In genomic region chr14:114374847-114375246, GRCm38 (mm10) we compare ENCODE assay signal across 24 mouse cellular contexts.
"Had no signal": no experiment of that assay in that cellular context is flagged by ENCODE, and none has a peak within 500 bp of the region (broad histone marks: within the 10 kb centered on the region; RNA-seq: fewer than 3 reads in every experiment).

No protein-coding gene starts in this region.

- H3K9ac ChIP-seq: embryonic facial prominence, embryonic 12.5 days; embryonic facial prominence, embryonic 13.5 days; embryonic facial prominence, embryonic 15.5 days; forebrain, embryonic 12.5 days; forebrain, embryonic 13.5 days; forebrain, embryonic 15.5 days; forebrain, postnatal 0 days had no signal

- H3K9me3 ChIP-seq: embryonic facial prominence, embryonic 10.5 days; embryonic facial prominence, embryonic 12.5 days; embryonic facial prominence, embryonic 13.5 days; embryonic facial prominence, embryonic 15.5 days; forebrain, embryonic 10.5 days; forebrain, embryonic 12.5 days; forebrain, embryonic 13.5 days; forebrain, embryonic 15.5 days; heart, embryonic 10.5 days had no signal

- H3K4me1 ChIP-seq: embryonic facial prominence, embryonic 10.5 days; embryonic facial prominence, embryonic 12.5 days; embryonic facial prominence, embryonic 13.5 days; embryonic facial prominence, embryonic 15.5 days; forebrain, embryonic 10.5 days; forebrain, embryonic 12.5 days; forebrain, embryonic 13.5 days; forebrain, embryonic 15.5 days; heart, embryonic 10.5 days had no signal

- H3K27me3 ChIP-seq: embryonic facial prominence, embryonic 12.5 days; embryonic facial prominence, embryonic 13.5 days; embryonic facial prominence, embryonic 15.5 days; forebrain, embryonic 12.5 days; forebrain, embryonic 13.5 days; forebrain, embryonic 15.5 days had no signal

- H3K27ac ChIP-seq: embryonic facial prominence, embryonic 10.5 days; embryonic facial prominence, embryonic 12.5 days; embryonic facial prominence, embryonic 13.5 days; embryonic facial prominence, embryonic 15.5 days; forebrain, embryonic 10.5 days; forebrain, embryonic 12.5 days; forebrain, embryonic 13.5 days; forebrain, embryonic 15.5 days; gastrocnemius, adult 2 months; heart, adult 2 months; heart, embryonic 10.5 days had no signal

- H3K36me3 ChIP-seq: embryonic facial prominence, embryonic 10.5 days; embryonic facial prominence, embryonic 12.5 days; embryonic facial prominence, embryonic 13.5 days; embryonic facial prominence, embryonic 15.5 days; forebrain, embryonic 10.5 days; forebrain, embryonic 12.5 days; forebrain, embryonic 15.5 days; heart, embryonic 10.5 days had no signal

- H3K4me3 ChIP-seq: embryonic facial prominence, embryonic 10.5 days; embryonic facial prominence, embryonic 12.5 days; embryonic facial prominence, embryonic 13.5 days; embryonic facial prominence, embryonic 15.5 days; erythroblast, embryonic 14.5 days; forebrain, embryonic 10.5 days; forebrain, embryonic 12.5 days; forebrain, embryonic 13.5 days; forebrain, embryonic 15.5 days; gastrocnemius, adult 2 months; heart, adult 2 months; heart, embryonic 10.5 days had no signal

- DNase-seq: cerebellum, adult 9-11 months; cerebellum, postnatal 10 days; cerebellum, postnatal 14 days; cerebellum, postnatal 25 days; cerebellum, postnatal 36 days; embryo, embryonic 11 days; forebrain, postnatal 0 days; gastrocnemius, adult 2 months; gastrocnemius, postnatal 10 days; gastrocnemius, postnatal 14 days; gastrocnemius, postnatal 36 days; heart, adult 11 months; heart, adult 18-20 months; heart, adult 2 months had no signal
